Mouse (Mus musculus) 416B (cell line): ENCODE measurements at regions not wholly inside any gene's neighbourhood (a gene's known extent, or its start where the extent isn't known, plus 50 kb on each side); places are given as distances from the start of the nearest gene placed in this dataset.

Source experiments
- DNase-seq: peaks from one replicate; pipeline ENCODE4 v3.0.0; 2011; ENCODE audit warnings: low read depth

DNA sequence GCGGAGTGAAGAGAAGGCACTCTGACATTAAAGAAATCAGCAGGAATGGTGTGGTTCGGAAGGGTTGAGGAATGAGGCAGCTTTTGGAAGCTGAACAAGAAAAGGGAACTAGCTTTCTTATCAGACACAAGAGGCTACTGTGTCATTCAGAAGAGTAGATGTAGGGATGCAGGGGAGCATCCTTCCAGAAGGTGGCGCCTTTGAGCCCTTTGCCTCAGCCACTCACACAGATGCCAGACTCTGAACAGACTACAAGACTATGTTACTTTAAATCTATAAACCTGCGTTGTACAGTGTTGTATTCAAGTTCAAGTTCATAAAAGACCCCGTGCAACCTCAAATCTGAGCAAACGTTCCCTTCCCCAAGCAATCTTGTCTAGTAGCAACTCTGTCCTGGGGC is 128.9 kb downstream of the Kap start:
- DNase-seq = peak; percentile 68

DNA sequence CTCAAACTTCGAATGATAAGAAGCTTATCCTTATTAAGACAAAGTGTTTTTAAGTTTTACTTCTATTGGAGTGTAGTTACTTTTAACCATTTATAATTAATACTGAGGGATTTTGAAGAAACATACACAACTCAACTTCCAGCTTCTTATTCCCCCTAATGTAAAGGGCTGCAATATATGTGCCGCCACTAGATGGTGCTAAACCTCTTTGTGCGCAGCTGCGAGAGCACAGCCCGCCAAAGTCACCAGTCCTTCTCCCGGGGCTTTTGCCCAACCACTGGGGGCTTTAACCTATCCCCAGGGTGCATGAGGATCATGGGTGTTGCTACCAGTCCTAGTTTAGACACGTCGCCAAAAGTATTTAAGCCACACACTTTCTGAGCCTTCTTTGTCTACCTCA is 146.8 kb downstream of the Kap start:
- peak; percentile 57 for DNase-seq

GRCm38 (mm10) chr6:133701625-133702024 is 151.9 kb downstream of the Kap start:
- DNase-seq = no peak
